Mouse (Mus musculus) embryonic facial prominence, embryonic 14.5 days (tissue): ENCODE results near the gene Gart. TPM values are rescaled to one million over a fixed set of nuclear protein-coding genes. Genes with fewer than 3 reads are reported as not detected.

ENCODE experiments used
- ATAC-seq: fragments of 200-750 bp; cut with Nextera tagmentation; 2 replicates; pipeline ENCODE4 v1.8.0; 2017; ENCODE audit warnings: low read depth, moderate number of reproducible peaks, moderate TSS enrichment
- DNase-seq: peaks from one replicate; pipeline ENCODE4 v3.0.0-alpha.2; 2015; ENCODE audit warnings: low spot score
- H3K27ac ChIP-seq: fragments of 300-500 bp; sonication (generic); replicated peaks from 2 replicates; pipeline ENCODE4 v1.5.1; 2014; ENCODE audit warnings: low read depth, mild to moderate bottlenecking, low read length, moderate library complexity
- H3K27me3 ChIP-seq: fragments of 300-500 bp; sonication (generic); replicated peaks from 2 replicates; pipeline ENCODE4 v1.6.1; 2014; ENCODE audit warnings: low read length; ENCODE audit not compliant: control insufficient read depth, insufficient read depth
- H3K36me3 ChIP-seq: fragments of 300-500 bp; sonication (generic); 2 replicates; pipeline ENCODE4 v1.6.1; 2014; ENCODE audit warnings: low read length, mixed read lengths; ENCODE audit not compliant: control insufficient read depth, insufficient read depth
- H3K4me1 ChIP-seq: fragments of 300-500 bp; sonication (generic); 2 replicates; pipeline ENCODE4 v1.6.1; 2014; ENCODE audit warnings: antibody characterized with exemption, low read length; ENCODE audit not compliant: control insufficient read depth, insufficient read depth
- H3K4me2 ChIP-seq: fragments of 300-500 bp; sonication (generic); 2 replicates; pipeline ENCODE4 v1.6.1; 2014; ENCODE audit warnings: low read depth, mild to moderate bottlenecking, low read length, moderate library complexity, mixed read lengths
- H3K4me3 ChIP-seq: fragments of 300-500 bp; sonication (generic); 2 replicates; pipeline ENCODE4 v1.5.1; 2014; ENCODE audit warnings: low read depth, mild to moderate bottlenecking, low read length
- H3K9ac ChIP-seq: fragments of 300-500 bp; sonication (generic); 2 replicates; pipeline ENCODE4 v1.6.1; 2014; ENCODE audit warnings: low read depth, mild to moderate bottlenecking, low read length, moderate library complexity, mixed read lengths
- H3K9me3 ChIP-seq: fragments of 300-500 bp; sonication (generic); 2 replicates; pipeline ENCODE4 v1.6.1; 2016; ENCODE audit warnings: low read length; ENCODE audit not compliant: control insufficient read depth
- WGBS: fragments of 180-500 bp; shearing (Covaris S2); extraction: QIAGEN DNeasy Blood & Tissue Kit; methylation state at CpG from one replicate; pipeline ENCODE4 v1.1.7; 2014; 5-methylcytosine and 5-hydroxymethylcytosine counted together
- polyA plus RNA-seq: library from polyadenylated mRNA; unstranded; fragments of >200 nt; fragmentation: Nextera tagmentation; extraction: Ambion mirVana; gene quantifications from 2 replicates; pipeline ENCODE4 v1.2.1, GENCODE M21; 2014

Gart gene
- polyA plus RNA-seq, 1 experiment from 2014 or later = 84.5 TPM

DNA sequence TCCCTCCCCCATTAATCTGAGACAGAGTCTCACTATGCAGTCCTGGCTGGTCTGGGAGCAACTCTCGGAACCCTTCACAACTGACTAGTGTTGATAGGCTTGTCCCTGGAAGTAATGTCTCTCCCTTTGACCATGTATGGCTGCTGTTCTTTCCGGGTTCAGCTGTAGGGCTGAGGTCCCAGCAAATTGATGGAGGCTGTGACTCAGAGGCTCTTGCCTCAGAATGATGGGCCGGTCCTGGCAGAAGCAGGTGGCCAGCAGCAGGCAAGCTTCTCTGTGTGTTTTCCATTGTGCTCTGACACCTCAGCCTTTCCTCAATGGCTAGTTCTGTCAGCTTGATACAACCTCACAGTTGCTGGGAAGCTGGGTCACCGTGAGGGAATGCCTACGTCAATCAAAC, 34.2 kb downstream of the Gart start:
- no peaks in the 10 kb centered on the region for H3K4me1 ChIP-seq
- DNase-seq = no peak
- no peak overlapping the region for H3K27ac ChIP-seq
- no peak overlapping the region for H3K4me2 ChIP-seq
- H3K27me3 ChIP-seq = no peaks in the 10 kb centered on the region
- no peak overlapping the region for H3K9ac ChIP-seq
- no peak overlapping the region for H3K4me3 ChIP-seq
- ATAC-seq = no peak
- H3K9me3 ChIP-seq = no peaks in the 10 kb centered on the region
- 75% methylated on average over 5 of the region's 5 CpGs for WGBS
- H3K36me3 ChIP-seq = no peaks in the 10 kb centered on the region

DNA sequence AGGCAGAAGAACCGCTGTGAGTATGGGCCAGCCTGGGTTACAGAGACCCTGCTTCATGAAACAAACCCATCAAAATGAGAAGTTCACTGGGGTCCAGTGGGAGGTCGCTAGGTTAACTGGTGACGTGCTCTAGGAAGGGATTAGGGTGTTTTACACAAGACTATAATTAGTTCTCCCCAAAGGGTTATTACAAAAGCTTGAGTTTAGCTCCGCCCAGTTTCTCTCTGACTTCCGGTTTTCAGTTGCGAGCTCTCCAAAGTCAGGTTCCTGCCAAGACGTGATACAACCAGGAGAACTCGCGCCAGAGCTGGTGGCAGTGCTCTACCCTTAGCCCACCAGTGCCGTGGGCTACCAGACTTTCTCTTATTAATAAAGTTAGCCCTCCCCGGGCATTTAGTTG, 35.5 kb downstream of the Gart start:
- WGBS = 65% methylated on average over 11 of the region's 11 CpGs
- H3K27ac ChIP-seq = no peak overlapping the region
- H3K4me1 ChIP-seq = no peaks in the 10 kb centered on the region
- H3K9me3 ChIP-seq = no peaks in the 10 kb centered on the region
- DNase-seq = no peak
- H3K4me2 ChIP-seq = no peak overlapping the region
- H3K4me3 ChIP-seq = no peak overlapping the region
- H3K9ac ChIP-seq = no peak overlapping the region
- no peaks in the 10 kb centered on the region for H3K27me3 ChIP-seq
- ATAC-seq = no peak
- no peaks in the 10 kb centered on the region for H3K36me3 ChIP-seq

DNA sequence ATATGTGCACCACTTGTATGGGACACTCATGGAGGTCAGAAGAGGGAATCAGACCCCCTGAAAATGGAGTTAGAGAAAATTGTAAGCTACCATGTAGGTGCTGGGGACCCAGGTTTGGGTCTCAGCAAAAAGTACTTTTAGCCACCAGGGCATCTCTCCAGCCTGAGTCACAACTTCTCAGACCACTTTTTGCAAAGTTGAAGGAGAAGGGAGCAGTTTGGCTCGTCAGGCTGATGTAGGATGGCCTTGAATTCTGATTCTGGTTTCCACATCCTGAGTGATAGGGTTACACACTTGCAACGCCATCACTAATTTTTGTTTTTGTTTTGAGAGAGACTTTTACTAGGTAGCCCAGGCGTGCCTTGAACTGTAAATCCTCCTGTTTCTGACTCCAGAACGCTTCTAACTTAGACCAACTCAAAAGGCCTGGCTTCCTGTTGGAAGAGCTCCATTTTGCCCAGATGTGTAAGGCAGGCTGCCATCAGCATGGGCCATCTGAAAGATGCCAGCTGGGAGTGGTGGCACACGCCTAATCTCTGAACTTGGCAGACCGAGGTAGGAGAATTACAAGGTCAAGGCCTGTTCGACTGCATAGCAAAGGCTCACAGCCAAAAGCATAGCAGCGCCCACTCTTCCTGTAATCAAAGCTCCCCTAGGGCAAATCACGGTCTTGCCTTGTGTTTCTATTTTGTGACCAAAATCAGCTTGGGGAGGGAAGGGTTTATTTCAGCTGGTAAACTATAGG, 37.1 kb downstream of the Gart start:
- H3K36me3 ChIP-seq = no peaks in the 10 kb centered on the region
- WGBS = 47% methylated on average over 9 of the region's 9 CpGs
- ATAC-seq = peak; percentile 44; the same call in 1 of the 2 replicates

DNA sequence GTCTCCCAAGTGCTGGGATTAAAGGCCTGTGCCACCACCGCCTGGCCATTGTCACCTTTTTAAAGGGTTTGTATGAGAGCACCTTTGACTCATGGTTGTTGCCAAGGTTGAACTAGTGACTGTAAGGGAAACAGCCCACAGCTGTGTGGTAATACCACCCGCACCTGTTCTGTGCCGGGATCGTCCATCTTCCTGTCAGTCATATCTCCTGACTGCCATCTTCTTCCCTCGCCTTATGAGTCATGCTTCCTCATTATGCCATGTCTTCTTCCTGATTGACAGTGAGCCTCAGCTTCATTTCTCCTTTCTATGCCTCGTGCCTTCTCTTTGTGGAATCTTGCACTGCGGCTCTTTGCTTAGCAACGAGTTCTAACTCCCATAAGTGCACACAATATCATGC, 39.8 kb downstream of the Gart start:
- ATAC-seq = no peak
- no peaks in the 10 kb centered on the region for H3K36me3 ChIP-seq

More for the DNA sequence above, 37.1 kb downstream of the Gart start:
- H3K27me3 ChIP-seq = no peaks in the 10 kb centered on the region
- DNase-seq = peak; percentile 40
- no peaks in the 10 kb centered on the region for H3K9me3 ChIP-seq
- H3K4me2 ChIP-seq = no peak overlapping the region
- H3K4me1 ChIP-seq = no peaks in the 10 kb centered on the region
- no peak overlapping the region for H3K27ac ChIP-seq
- H3K4me3 ChIP-seq = no peak overlapping the region
- no peak overlapping the region for H3K9ac ChIP-seq

DNA sequence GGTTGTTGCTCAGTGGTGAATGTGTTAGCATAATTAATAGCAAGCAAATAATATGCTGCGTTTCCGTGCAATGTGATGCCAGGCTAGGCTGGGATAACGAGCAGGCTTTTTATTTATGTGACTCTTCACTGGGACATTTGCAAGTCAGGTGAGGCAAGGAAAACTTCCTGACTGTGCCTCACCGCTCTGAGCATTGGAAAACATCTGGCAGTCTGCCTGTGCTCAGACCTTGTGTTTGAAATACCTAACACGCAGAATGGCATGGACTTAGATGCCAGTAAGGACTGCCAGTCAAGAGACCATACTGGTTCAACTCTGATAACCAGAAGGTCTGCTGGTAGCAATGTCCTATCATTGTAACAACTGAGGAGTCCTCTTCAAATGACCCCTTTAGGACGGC, 41.6 kb downstream of the Gart start:
- no peaks in the 10 kb centered on the region for H3K4me1 ChIP-seq
- 79% methylated on average over 6 of the region's 6 CpGs for WGBS
- ATAC-seq = no peak

More for the DNA sequence above, 39.8 kb downstream of the Gart start:
- Histone ChIP-seq H3K27me3 (no peaks in the 10 kb centered on the region), H3K9ac (no peak overlapping the region), H3K9me3 (no peaks in the 10 kb centered on the region), H3K4me2 (no peak overlapping the region), H3K4me1 (no peaks in the 10 kb centered on the region), H3K27ac (no peak overlapping the region), H3K4me3 (no peak overlapping the region)
- 86% methylated on average over 8 of the region's 8 CpGs for WGBS
- no peak for DNase-seq

DNA sequence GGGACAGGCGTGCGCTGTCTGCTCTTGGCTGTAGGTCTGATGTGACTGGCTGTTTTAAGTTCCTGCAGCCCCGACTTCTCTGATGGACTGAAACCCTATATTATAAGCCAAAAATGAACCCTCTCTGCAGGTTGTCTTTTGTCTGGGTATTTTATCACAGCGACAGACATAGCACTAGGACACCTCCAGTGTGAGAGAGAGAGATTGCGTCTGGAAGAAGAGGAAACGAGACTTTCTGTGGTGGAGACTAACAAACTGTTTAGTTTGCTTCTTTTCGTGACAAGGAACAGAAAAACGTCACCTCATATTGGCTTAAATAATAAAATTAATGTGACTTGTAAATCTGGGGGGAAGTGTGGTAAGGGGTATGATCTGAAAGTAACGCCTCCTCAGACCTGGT, 45.1 kb downstream of the Gart start:
- Histone ChIP-seq H3K27ac (no peak overlapping the region), H3K4me1 (peaks cover 2% of the 10 kb centered on the region; the same call in 1 of the 2 replicates), H3K4me2 (no peak overlapping the region), H3K4me3 (no peak overlapping the region), H3K9me3 (no peaks in the 10 kb centered on the region), H3K27me3 (no peaks in the 10 kb centered on the region), H3K36me3 (no peaks in the 10 kb centered on the region), H3K9ac (no peak overlapping the region)
- WGBS = 68% methylated on average over 9 of the region's 9 CpGs
- ATAC-seq (no peak), DNase-seq (no peak)

More for the DNA sequence above, 41.6 kb downstream of the Gart start:
- no peaks in the 10 kb centered on the region for H3K36me3 ChIP-seq
- no peak overlapping the region for H3K27ac ChIP-seq
- no peak overlapping the region for H3K4me2 ChIP-seq
- no peak overlapping the region for H3K9ac ChIP-seq
- H3K9me3 ChIP-seq = no peaks in the 10 kb centered on the region
- no peak for DNase-seq
- H3K4me3 ChIP-seq = no peak overlapping the region
- no peaks in the 10 kb centered on the region for H3K27me3 ChIP-seq

DNA sequence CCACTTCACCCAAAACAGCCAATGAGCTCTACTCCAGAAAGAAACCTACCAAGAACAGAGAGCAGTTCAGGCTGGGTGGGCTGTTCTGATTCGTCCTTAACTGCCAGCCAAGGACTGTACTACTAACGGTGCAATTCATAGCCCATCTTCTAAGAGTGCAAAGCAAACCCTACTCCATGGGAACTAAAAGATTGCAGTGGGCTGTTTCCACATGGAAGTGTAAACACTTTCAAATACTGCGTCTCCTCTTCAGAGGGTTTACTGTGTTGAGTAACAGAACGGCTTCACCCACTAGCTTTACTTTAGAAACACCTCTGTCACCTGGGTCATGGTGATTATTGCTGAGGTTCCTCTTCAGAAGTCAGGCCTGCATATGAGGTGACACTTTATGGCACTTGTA, 45.7 kb downstream of the Gart start:
- H3K4me2 ChIP-seq = no peak overlapping the region
- WGBS = 75% methylated on average over 4 of the region's 4 CpGs
- H3K4me3 ChIP-seq = no peak overlapping the region
- H3K9ac ChIP-seq = no peak overlapping the region
- no peak overlapping the region for H3K27ac ChIP-seq
- peaks cover 6% of the 10 kb centered on the region; the same call in 1 of the 2 replicates for H3K4me1 ChIP-seq
- no peaks in the 10 kb centered on the region for H3K27me3 ChIP-seq
- ATAC-seq (no peak), DNase-seq (no peak)
- H3K9me3 ChIP-seq = no peaks in the 10 kb centered on the region
- no peaks in the 10 kb centered on the region for H3K36me3 ChIP-seq

DNA sequence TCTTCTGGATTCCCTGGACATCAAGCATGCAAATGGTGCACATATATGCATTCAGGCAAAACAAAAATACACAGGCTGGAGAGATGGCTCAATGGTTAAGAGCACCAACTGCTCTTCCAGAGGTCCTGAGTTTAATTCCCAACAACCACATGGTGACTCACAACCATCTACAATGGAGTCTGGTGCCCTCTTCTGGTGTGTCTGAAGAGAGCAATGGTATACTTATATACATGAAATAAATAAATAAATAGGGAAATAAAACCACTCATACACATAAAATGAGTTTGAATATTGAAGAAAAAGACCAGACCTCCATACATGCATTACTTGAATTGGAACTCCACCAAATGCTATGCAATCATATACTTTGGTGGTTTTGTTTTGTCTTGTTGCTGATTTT, 47.5 kb downstream of the Gart start:
- peaks cover 6% of the 10 kb centered on the region; the same call in 1 of the 2 replicates for H3K4me1 ChIP-seq
- H3K4me3 ChIP-seq = no peak overlapping the region
- H3K4me2 ChIP-seq = no peak overlapping the region
- no peak overlapping the region for H3K27ac ChIP-seq
- H3K9ac ChIP-seq = no peak overlapping the region
- H3K27me3 ChIP-seq = no peaks in the 10 kb centered on the region
- ATAC-seq (no peak), DNase-seq (no peak)
- H3K9me3 ChIP-seq = no peaks in the 10 kb centered on the region
- no peaks in the 10 kb centered on the region for H3K36me3 ChIP-seq

DNA sequence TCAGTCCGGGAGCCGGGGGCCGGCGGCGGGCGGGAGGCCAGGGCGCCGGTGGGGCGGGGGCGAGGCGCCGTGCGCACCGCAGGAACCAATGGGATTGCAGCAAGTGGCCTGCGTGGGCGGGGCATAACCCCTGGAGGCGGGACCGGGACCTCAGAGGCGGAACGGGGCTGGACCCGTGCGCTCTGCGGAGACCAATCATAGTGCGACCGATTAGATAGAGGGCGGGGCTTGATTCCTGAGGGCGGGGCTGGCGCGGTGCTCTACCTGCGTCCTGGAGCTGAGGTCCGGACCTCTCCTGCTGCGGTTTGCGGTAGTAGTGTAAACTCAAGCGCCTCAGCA, 49.1 kb downstream of the Gart start, which contains the start of gene Tmem50b:
Gene Tmem50b, minus strand, starts transcription at position 129 of the 339 bp plus-strand sequence.
- Histone ChIP-seq H3K4me2 (peak within 1 kb of the TSS; percentile 75), H3K4me1 (peaks cover 6% of the 10 kb centered on the region; the same call in 1 of the 2 replicates), H3K27me3 (no peaks in the 10 kb centered on the region), H3K36me3 (peaks cover 2% of the 10 kb centered on the region; the same call in 1 of the 2 replicates), H3K9ac (peak within 1 kb of the TSS; percentile 78), H3K27ac (no peak within 1 kb of the TSS), H3K4me3 (peak within 1 kb of the TSS; percentile 81), H3K9me3 (no peaks in the 10 kb centered on the region)
- peak; percentile 99 for ATAC-seq
- peak; percentile 98 for DNase-seq
- WGBS = 0% methylated on average over 17 of the region's 34 CpGs
